Mouse (Mus musculus) embryonic facial prominence, embryonic 14.5 days (tissue): ENCODE results near the gene Gm3043. TPM values are rescaled to one million over a fixed set of nuclear protein-coding genes. Genes with fewer than 3 reads are reported as not detected.
"Not testable (repeated sequence)": the region's sequence is repeated elsewhere in the genome, so short reads cannot be mapped to it uniquely, and the experiment has no call there.

Source experiments
- ATAC-seq: fragments of 200-750 bp; cut with Nextera tagmentation; 2 replicates; pipeline ENCODE4 v1.8.0; 2017; ENCODE audit warnings: low read depth, moderate number of reproducible peaks, moderate TSS enrichment
- DNase-seq: peaks from one replicate; pipeline ENCODE4 v3.0.0-alpha.2; 2015; ENCODE audit warnings: low spot score
- H3K27ac ChIP-seq: fragments of 300-500 bp; sonication (generic); replicated peaks from 2 replicates; pipeline ENCODE4 v1.5.1; 2014; ENCODE audit warnings: low read depth, mild to moderate bottlenecking, low read length, moderate library complexity
- H3K27me3 ChIP-seq: fragments of 300-500 bp; sonication (generic); replicated peaks from 2 replicates; pipeline ENCODE4 v1.6.1; 2014; ENCODE audit warnings: low read length; ENCODE audit not compliant: control insufficient read depth, insufficient read depth
- H3K36me3 ChIP-seq: fragments of 300-500 bp; sonication (generic); 2 replicates; pipeline ENCODE4 v1.6.1; 2014; ENCODE audit warnings: low read length, mixed read lengths; ENCODE audit not compliant: control insufficient read depth, insufficient read depth
- H3K4me1 ChIP-seq: fragments of 300-500 bp; sonication (generic); 2 replicates; pipeline ENCODE4 v1.6.1; 2014; ENCODE audit warnings: antibody characterized with exemption, low read length; ENCODE audit not compliant: control insufficient read depth, insufficient read depth
- H3K4me2 ChIP-seq: fragments of 300-500 bp; sonication (generic); 2 replicates; pipeline ENCODE4 v1.6.1; 2014; ENCODE audit warnings: low read depth, mild to moderate bottlenecking, low read length, moderate library complexity, mixed read lengths
- H3K4me3 ChIP-seq: fragments of 300-500 bp; sonication (generic); 2 replicates; pipeline ENCODE4 v1.5.1; 2014; ENCODE audit warnings: low read depth, mild to moderate bottlenecking, low read length
- H3K9ac ChIP-seq: fragments of 300-500 bp; sonication (generic); 2 replicates; pipeline ENCODE4 v1.6.1; 2014; ENCODE audit warnings: low read depth, mild to moderate bottlenecking, low read length, moderate library complexity, mixed read lengths
- H3K9me3 ChIP-seq: fragments of 300-500 bp; sonication (generic); 2 replicates; pipeline ENCODE4 v1.6.1; 2016; ENCODE audit warnings: low read length; ENCODE audit not compliant: control insufficient read depth
- WGBS: fragments of 180-500 bp; shearing (Covaris S2); extraction: QIAGEN DNeasy Blood & Tissue Kit; methylation state at CpG from one replicate; pipeline ENCODE4 v1.1.7; 2014; 5-methylcytosine and 5-hydroxymethylcytosine counted together
- polyA plus RNA-seq: library from polyadenylated mRNA; unstranded; fragments of >200 nt; fragmentation: Nextera tagmentation; extraction: Ambion mirVana; gene quantifications from 2 replicates; pipeline ENCODE4 v1.2.1, GENCODE M21; 2014

Gene Gm3043
- polyA plus RNA-seq = not detected in 2 replicates

DNA sequence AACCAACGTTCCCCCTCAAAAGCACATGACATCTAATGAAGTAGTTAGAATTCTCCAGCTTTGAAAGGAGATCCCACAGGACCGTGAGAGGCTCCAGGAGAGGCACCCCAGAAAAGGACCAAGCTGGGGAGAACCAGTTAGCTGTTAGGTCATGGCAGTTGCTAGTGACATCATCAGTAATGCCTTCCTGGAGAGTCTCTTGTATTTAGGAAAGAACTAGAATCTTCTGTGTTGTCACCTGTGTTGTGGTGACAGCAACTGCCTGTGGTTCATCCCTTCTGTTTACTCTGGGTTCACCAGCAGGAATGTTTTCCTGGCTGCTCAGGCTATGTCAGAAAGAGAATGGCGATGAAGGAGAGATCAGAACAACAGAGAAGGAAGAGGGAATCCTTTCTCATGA is at the start of gene Gm3043:
TSS of gene Gm3043 (plus strand) at position 301 of the 400 bp plus-strand sequence.
- H3K4me3 ChIP-seq, H3K27me3 ChIP-seq, H3K9ac ChIP-seq, DNase-seq, ATAC-seq, H3K27ac ChIP-seq, H3K36me3 ChIP-seq, H3K4me2 ChIP-seq, H3K4me1 ChIP-seq, H3K9me3 ChIP-seq: not testable (repeated sequence)
- WGBS = no CpG with 5 or more reads among the region's 3 CpGs

- H3K36me3 ChIP-seq, H3K27me3 ChIP-seq, DNase-seq, ATAC-seq, H3K4me1 ChIP-seq, H3K9me3 ChIP-seq, H3K27ac ChIP-seq, H3K4me3 ChIP-seq, H3K9ac ChIP-seq, H3K4me2 ChIP-seq: not testable (repeated sequence)
- WGBS = no CpG with 5 or more reads among the region's 32 CpGs
Measured at GRCm38 (mm10) chr14:3651730-3652129, 36.9 kb upstream of the Gm3043 start, which contains the start of gene Gm3020. TSS of gene Gm3020 (plus strand) at chr14:3652030.

Other genes starting within 250 kb of the Gm3043 start
- gene Gm10408, start 239.4 kb upstream of the Gm3043 start, polyA plus RNA-seq = not detected in 2 replicates
- gene Gm3012, start 54.3 kb upstream of the Gm3043 start, polyA plus RNA-seq = not detected in 2 replicates
- 0.65 and 0.87 TPM in 2 replicates for gene Gm3020, start 36.8 kb upstream of the Gm3043 start, polyA plus RNA-seq
- gene Gm3002, start 121.3 kb downstream of the Gm3043 start, polyA plus RNA-seq = 0.18 and 0.34 TPM in 2 replicates
- gene Gm3033, start 157.5 kb downstream of the Gm3043 start, polyA plus RNA-seq = not detected in 2 replicates
- gene Gm2916, start 195.4 kb downstream of the Gm3043 start, polyA plus RNA-seq = not detected in 2 replicates
- not detected in 2 replicates for gene Gm3029, start 243.0 kb downstream of the Gm3043 start, polyA plus RNA-seq